Mouse (Mus musculus): ENCODE results near the gene App.

Gene App

DNA sequence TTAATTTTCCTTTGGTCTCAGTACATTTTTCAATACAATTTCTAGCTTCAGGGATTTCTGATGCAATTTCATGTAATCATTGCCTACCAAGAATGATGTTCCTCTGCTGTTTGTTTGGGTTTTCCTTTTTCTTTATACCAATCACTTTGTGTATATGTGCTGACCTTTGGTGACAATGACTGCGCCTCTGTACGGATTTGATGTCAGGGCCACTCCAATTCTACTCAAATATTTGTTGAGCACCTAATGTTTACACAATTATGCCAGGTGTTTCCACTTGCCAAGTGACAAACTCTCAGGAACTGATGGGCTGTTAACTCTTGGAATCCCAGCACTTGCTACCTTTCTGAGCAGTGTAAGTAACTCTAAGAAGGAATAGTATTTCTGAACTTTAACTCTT is 98.2 kb downstream of the App start:
- DNase-seq (ENCODE audit: low spot score): no peak

DNA sequence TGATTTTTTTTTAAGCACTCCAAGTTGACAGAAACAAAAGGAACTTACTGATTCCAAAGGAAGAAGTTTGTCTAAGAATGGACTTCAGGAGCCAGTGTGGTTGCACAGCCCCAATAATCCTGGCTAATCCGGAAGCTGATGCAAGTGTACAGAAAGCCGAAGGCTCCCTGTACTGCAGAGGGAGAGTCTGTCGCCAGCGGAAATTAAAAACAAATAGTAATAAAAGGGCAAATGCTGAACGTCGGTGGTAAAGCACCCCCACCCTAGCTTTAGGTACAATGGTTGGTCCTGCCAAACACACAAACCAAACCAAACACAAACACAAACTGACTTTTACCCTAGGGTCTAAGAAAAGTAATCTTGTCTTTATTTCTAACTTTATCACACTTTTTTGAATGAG is 98.7 kb downstream of the App start:
- no peak for DNase-seq (ENCODE audit: low spot score)

DNA sequence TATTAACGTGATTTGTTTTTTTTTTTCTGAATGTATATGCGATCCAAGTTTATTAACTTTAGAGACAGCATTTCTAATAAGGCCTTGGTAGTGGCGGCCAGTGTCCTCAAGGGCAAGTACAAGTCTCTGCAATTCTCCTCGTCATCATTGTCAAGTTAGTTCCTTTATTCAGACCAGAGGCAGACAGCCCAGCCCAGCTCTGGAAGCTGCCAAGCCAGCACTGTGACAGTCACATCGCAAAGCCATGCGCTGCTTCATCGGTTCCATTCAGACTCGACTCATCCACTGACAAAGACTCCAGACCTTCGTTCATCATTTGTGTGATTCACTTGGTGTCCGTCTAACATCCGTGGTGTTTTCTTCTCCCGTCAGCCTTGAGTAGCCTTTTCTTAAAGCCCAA is 100.9 kb downstream of the App start:
- no peak for DNase-seq (ENCODE audit: low spot score)

DNA sequence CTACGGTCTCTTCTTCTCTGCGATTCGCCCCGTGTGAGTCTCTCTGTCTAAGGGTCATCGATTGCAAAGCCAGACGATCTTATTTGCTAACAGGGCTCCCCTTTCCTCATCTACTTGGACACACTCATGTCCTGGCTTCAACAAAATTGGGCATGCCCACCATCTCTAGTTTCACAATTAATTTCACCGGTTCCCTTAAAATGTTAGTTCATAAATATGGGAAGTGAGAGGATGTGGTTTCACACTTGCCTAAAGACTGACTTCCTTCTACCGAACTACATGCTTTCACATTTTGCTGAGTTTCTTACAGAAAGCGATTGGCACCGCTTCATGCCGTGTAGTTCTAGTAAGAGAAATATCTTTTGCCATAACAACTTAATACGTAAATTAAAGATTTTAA is 101.8 kb downstream of the App start:
- DNase-seq (ENCODE audit: low spot score): no peak

DNA sequence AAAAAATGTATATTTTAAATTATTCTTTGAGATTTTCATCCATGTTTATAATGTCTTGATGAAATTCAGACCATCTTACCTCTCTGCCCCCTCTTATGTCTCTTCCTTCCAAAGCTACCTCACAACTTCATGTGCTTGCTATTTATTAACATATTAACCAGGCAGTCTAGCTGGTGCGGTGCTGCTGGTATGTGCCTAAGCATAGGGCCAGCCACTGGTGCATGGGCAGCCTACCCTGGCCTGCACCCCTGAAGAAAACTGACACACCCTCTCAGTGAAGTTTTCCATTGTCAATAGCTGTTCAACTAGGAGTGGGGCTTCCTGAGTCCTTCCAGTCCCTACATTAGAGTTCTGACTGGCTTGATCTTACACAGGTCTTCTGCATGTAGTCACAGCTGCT is 102.3 kb downstream of the App start:
- no peak for DNase-seq (ENCODE audit: low spot score)

DNA sequence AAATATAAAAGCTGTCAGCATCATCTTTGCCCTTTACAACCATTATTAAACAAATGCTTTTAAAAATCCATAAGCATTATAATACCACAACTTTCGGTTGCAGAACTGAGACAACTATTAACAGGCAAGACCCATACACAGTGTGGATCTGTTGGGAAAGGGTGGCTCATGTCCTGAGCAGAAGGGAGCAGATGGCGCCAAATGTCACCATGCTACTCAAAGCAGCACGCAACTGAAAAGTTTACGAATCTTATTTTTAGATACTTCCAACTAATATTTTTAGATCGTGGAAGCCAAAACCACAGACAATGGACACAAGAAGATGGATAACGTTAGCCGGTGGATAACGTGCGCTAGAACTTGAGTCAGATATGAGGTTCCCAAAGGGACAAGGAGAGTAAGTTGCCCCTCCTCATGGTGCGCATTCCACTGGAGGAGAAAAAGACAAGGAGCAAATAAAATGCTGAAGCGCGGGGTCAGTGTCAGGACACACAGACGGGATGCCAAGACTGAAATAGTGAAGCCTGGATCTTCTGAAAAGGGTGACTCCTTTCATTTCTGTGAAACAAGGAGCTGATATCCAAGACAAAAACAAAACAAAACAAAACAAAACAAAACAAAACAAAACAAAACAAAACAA is 106.2 kb downstream of the App start:
- no peak for DNase-seq (ENCODE audit: low spot score)

DNA sequence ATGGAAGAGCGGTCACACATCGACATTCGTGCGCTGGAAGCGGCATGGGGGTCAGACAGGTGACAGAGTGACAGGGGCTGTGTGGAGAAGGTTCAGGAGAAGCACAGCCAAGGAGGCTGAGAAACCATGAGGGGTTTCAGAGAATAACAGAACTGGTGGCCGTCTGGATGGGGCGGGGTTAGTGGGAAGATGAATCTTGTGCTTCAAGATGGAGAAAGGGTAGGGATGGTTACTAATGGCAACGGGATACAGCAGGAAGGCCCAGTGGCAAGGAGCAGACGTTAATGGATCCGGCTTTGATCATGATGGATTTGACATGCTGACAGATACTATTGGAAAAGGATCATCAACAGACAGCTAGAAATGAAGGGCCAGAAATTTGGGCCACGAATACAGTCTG is 107.3 kb downstream of the App start:
- no peak for DNase-seq (ENCODE audit: low spot score)

DNA sequence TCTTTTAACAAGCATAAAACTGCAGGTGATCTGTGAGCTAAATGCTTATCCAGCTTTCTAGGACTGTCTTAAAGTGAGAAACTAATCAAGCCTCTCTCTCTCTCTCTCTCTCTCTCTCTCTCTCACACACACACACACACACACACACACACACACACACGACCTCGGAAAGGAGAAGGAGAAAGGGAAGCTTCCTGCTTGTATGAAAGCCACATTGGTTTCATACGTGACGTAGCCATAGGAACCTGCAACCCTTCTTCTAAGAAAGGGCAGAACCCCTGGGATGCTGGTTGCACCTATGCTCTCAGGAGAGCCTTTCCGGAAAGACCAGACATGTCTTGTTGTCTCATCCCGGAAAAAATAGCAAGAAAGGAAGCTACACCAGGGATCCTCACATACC is 108.8 kb downstream of the App start:
- no peak for DNase-seq (ENCODE audit: low spot score)

DNA sequence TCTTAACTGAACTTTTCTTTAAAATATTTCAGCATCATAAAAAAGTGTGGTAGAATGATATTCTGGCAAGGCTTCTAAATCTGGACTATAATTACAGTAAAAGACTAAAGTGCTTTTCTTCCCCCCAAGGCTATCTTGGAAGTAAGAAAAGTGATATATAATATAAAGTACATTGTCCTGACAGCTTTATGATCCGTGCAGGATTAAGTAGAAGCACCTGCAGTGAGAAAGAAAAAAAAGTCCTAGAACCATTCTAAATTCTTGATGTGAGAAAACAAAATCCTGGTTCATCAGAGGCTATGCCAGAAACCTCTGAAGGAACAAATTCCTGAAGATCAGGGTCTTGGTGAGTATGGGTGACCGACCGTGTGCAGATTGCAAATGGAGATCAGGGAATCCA is 110.8 kb downstream of the App start:
- DNase-seq (ENCODE audit: low spot score): no peak

DNA sequence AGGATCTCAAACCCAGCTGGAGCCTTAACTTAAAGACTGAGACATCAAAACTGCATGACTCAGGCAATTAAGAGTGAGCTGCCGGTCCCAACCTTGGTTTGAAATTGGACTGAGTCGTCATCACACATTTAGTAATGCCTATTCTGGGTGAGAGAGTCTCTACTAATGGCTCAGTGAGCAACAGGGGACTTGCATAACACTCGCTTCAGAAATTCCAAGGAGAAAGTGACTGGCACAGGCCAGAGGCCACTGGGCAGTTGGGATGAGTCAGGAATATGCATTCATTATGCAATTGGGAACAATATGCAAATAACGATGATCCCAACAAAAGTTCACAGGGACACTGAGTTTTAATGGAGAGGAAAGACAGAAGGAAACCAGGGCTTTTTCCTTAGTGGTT is 111.8 kb downstream of the App start:
- no peak for DNase-seq (ENCODE audit: low spot score)

DNA sequence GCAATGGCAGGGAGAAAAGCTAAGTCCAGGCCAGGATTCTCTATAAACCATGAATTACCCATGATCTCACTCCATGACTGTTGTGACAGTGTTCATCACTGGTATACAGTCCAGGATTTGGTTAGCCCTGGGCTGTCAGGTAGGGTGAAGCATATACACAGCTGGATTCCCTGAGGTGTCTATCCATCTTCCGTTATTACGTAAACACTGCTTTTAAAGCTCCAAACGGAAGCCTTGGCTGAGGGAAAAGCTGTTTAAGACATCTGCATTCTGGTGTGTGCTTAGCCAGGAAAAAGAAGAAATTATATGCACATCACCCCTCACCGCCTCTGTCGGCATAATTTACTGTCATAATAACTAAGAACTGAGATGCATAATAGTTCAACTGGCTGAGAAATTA is 115.4 kb downstream of the App start:
- no peak for DNase-seq (ENCODE audit: low spot score)

DNA sequence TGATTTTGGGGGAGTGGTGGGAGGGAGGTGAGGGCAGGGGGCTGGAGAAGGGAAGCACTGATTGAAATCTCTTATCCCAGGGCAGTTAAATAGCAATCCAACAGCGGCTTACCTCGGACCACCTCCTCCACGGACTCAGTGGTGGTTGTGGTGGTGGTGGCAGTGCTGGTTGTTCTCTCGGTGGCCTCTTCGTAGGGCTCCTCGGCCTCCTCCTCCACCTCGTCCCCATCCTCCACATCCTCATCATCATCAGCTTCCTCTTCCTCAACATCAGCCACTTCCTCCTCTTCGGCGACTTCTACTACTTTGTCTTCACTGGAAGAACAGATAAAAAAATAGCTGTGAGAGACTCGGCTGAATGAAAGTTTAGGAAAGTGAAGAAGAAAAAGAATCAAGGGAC is 117.4 kb downstream of the App start:
- no peak for DNase-seq (ENCODE audit: low spot score)

DNA sequence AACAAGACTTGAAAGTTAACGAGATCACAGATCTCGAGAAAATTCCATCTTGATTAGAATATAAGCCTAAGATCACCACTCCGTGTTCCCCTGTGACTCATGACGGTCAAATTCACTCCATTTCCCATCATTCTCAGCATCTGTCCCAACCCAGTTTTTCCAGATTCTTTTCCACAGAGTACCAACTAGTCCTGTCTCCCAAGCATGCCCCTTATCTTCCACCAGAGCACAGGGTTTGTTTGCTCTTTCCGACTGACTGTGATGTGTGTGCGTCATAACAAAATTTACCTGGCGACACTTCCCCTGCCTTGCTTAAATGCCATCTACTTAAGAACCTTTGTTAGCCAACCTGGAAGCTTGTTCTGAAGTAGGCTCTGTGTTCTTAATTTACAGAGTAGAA is 119.6 kb downstream of the App start:
- no peak for DNase-seq (ENCODE audit: low spot score)

DNA sequence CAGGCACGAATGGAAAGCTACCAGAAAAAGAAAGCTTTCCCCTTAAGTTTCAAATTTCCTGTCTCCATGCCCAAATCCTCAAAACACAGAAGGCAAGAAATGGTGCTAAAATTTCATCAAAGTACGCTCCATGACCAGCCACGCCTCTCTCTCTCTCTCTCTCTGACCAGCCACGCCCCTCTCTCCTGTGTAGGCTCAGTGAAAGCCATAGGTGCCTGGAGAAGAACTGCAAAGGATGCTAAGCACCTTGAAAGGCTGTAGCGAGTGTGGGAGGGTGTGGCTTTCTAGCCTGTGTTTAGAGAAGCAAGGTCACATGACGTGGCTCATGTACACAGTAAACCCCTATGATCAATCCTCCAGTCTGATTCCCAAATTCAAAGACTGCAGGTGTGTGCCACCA is 126.3 kb downstream of the App start:
- no peak for DNase-seq (ENCODE audit: low spot score)

DNA sequence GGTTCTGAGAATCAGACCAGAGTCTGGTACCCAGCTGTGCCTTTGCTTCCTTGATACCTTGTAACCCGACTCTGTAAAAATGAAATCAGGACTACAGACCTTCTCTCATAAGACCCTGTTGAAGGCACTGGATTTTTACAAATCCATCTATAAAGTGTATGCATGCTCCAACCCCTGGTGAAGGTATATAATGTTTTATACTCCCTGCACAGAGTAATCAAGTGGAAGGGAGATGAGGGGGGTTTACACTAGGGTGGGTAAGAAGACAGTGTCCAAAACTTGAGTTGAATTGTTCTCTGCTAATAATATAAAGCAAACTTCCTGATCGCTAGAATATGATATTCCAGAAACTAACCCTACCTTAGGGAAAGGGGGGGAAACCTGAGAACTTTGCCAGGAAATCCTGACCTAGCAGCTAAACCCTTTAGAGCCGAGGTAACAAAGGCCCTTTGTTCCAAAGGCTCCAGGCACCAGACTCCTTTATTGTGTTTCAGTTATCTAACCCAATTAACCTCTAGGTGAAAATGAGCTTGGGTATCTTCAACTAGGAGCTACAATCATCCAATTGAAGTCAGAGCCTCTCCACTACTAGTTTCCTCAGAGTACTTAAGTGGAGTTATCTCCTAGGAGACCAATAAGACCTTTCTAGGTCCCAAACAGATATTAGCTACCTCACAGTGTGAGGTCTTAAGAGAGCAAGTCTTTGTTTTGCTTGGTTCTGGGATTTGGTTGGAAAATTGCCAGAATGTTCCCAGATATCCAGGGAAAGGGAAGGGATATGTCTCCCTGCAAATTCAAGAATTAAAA is 132.2 kb downstream of the App start:
- DNase-seq (ENCODE audit: low spot score): no peak

DNA sequence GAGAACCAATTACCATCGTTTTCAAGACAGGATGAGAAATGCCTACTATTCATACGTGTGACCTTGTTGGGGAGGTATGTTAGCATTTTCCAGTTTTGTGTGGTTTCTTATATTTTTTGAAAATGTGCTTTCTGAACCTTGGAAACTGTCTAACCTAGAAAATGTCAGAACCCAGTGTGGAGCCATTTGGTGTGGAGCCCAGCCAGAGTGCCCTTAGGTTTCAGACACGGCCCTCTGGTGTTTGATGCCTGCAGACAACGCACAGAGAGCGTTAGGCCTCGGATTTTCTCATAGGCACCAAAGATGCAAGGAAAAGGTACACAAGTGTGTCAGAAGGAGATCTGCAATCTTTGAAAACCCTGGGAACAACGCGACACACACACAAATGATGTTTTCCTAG is 134.8 kb downstream of the App start:
- DNase-seq (ENCODE audit: low spot score): no peak

DNA sequence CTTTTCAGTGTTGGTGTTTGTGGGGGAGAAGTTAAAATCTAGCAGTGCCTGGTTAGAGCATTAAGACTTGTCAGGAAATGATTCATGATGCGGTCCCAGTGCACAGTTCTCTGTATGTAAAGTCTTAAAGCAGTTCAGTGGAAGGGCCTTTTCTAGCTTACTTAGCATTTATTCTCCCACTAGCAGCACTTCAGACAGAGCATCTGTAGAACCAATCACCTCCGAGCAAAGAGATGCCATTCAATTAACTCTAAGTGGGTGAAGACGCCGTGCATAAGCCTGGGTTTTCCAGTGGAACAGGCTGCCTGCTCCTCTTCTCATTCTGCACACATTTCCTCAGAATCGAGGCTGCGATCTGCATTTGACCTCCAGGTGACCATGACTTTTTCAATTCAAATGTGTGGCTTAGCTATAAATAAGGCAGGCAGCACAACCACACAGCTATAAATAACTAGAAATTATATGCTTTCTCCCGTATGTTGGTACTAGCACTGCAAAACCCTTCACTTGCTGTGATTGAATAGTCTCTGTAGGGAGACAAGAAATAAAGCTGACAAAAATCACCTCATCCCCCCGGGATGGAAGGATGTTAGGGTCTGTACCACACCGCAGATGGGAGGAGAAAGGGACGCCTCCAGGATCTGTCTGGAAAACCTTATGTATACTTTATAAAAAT is 135.5 kb downstream of the App start:
- DNase-seq (ENCODE audit: low spot score): no peak

DNA sequence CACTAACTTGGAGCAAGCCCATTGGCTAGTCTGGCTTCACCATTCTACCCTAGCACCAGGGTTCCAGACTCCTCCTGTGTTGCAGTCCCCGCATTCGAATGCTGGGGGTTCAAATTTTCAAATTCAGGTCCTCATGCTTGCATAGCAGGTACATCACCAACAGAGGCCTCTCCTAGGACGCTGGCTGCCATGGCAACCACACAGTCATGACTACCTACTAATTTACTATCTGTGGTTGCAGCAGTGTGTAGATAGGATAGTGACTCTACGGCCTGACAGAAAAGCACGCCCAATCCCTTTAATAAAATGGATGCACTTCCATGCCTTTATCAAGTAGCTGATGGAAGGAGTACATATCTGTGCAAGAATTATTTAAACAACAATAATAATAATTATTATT is 137.8 kb downstream of the App start:
- DNase-seq (ENCODE audit: low spot score): no peak

DNA sequence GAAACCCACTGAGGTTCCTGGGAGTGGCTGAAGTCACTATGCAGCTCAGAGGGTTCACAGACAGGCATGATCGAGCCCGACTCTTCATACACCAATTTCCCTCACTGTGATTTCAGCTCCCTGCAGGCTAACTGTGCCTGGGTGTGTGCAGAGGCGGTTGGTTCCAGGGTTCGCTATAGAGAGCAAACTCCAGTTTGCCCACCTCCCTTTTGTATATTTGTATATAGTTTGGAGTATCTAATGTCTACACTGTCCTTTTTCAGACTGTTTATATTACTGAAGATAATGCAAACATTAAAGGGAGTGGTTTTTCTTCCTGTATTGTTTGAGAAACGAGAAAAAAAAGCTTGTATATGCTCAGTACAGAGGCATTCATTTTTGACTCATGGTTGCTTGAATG is 139.8 kb downstream of the App start:
- DNase-seq (ENCODE audit: low spot score): no peak

DNA sequence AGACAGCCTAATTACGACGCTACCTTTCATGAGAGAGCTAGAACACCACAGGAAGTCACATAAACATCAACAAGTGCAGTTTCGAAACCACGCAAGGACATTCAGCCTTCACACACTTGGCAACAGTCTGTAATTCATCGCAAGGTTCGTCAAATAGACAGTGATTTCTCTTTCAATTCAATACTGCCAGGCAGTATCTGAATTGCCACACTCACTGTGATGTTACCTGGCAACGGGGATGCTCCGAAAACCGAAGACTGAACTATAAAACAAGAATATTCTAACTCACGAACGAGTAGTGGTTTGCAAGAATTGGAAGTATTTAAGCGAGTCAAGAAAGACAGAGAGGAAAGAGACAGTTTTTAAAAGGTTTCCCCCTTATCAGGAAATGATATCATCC is 142.8 kb downstream of the App start:
- DNase-seq (ENCODE audit: low spot score): no peak

DNA sequence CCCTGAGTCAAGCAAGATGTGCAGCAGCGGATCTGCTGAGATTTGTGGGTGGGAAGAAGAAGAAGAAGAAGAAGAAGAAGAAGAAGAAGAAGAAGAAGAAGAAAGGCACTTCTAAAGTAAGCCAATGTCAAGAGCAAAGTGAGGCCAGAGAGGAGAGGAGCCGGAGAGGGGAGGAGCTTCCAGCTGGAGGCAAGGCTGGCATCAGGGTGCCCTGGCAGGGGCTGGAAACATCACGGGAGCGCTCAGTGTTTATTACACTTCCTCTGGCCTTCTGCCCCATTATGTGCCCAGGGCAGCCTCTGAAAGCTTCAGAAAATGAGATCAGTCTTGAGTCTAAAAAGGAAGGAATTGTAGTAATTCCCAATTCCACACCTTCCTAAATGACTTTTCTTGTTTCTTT is 145.2 kb downstream of the App start:
- DNase-seq (ENCODE audit: low spot score): no peak

DNA sequence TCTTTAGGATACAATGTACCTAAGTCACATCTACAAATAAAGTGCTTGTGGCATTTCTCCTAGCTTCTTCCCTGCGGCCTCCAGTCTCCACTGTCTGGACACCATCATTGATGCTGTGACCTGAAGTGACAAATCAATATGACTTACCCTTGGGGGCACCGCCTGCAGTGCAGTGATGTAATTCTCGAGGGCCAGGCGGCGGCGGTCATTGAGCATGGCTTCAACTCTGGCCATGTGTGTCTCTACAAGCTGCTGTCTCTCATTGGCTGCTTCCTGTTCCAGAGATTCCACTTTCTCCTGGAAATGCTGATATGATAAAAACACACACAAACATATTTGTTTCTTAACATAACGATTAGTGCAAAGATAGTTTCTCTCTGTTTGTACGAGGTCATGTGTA is 148.9 kb downstream of the App start:
- DNase-seq (ENCODE audit: low spot score): no peak

DNA sequence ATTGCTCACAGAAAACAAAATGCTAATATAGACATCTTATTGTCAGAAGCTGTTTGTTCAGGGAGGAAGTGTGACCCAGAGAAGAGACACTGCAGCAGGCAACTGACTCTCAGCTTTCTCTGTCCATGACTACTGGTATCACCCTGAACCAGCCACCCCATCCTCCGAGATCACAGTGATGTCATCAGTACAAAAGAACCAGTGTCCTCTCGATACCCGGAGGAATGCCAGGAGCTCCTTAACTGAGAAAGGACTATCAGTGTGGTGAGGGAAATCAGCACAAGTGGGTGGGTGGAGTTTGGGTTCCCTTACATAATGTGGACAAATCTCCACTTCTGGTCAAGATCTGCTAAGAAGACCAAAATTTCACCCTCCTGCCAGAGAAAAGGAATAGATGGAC is 150.5 kb downstream of the App start:
- peak; percentile 71 for DNase-seq (ENCODE audit: low spot score)

All from left cerebral cortex, adult 11 months (tissue).